Mouse (Mus musculus): ENCODE data around the gene Pla2g2d. TPM values are rescaled to one million over a fixed set of nuclear protein-coding genes. Genes with fewer than 3 reads are reported as not detected.

Pla2g2d gene
- total and polyA plus RNA-seq, 2 experiments from 2014 or later: not detected

DNA sequence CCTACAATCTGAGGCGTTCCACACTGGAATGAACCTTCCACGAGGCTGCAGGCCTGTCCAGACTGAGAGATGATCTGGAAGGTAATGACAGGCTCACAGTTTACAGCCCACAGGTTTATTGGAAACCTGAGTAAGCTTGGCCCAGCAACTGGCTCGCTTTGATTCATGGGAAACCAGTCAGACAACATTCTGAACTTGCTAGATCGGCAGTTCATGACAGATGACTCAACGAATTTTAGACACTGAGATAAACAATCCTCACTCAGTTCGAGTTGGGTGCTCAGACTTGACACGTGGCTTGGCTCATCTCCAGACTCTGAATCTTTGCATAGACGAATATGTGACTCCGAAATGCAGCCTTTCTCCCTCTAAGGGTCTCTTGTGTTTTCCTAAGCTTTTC is 17.1 kb downstream of the Pla2g2d start:
- H3K4me2 ChIP-seq (ENCODE audit: low read depth, low read length): no peak overlapping the region
- 37% methylated on average over 9 of the region's 9 CpGs for WGBS

DNA sequence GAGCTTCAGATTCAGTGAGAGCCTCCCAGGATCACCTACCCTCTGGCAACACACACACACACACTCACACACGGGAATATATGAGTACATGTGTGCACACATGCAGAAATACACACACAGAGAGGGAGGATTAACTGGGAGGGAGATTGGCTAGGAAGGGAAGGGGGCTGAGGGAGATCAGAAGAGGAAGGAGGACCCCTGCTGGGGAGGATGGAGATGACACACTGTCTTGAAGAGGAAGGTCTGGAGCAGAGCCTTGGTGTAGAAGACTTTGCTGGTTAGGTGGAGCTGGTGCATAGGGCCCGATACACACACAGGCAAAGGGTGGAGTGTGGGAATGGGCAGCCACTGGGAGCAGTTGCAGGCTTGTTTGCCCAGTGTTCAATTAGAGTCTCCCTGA is 17.7 kb downstream of the Pla2g2d start:
- H3K9me3 ChIP-seq (replicated peaks; ENCODE audit: control insufficient read depth, low read length): 0 out of 2 replicates have a peak, but pooled peaks cover 4% of the 10 kb centered on the region
- H3K36me3 ChIP-seq (replicated peaks; ENCODE audit: control insufficient read depth, insufficient read depth, low read length): no peaks in the 10 kb centered on the region
- no peak overlapping the region for H3K4me2 ChIP-seq (ENCODE audit: low read depth, low read length)
- H3K27ac ChIP-seq (ENCODE audit: low read depth): no peak overlapping the region
- DNase-seq (ENCODE audit: low spot score) (no peak), ATAC-seq (ENCODE audit: insufficient read depth, low read depth) (no peak)
- H3K4me1 ChIP-seq (ENCODE audit: control insufficient read depth, insufficient read depth): no peaks in the 10 kb centered on the region
- no peak overlapping the region for H3K4me3 ChIP-seq (ENCODE audit: low read depth, low read length)
- WGBS: 50% methylated on average over 2 of the region's 2 CpGs
- H3K27me3 ChIP-seq (ENCODE audit: control insufficient read depth, insufficient read depth, low read length): peaks cover 21% of the 10 kb centered on the region
- H3K9ac ChIP-seq (replicated peaks; ENCODE audit: low read depth, low read length): no peak overlapping the region
- TF ChIP-seq EP300 (IDR thresholded peaks at IDR 0.05; ENCODE audit: low read depth) (no peak), CTCF (IDR thresholded peaks at IDR 0.05; ENCODE audit: low read depth) (peak; percentile 44)

More for the DNA sequence above, 17.1 kb downstream of the Pla2g2d start:
- Histone ChIP-seq H3K9ac (replicated peaks; ENCODE audit: low read depth, low read length) (no peak overlapping the region), H3K9me3 (replicated peaks; ENCODE audit: control insufficient read depth, low read length) (0 out of 2 replicates have a peak, but pooled peaks cover 4% of the 10 kb centered on the region), H3K4me1 (ENCODE audit: control insufficient read depth, insufficient read depth) (no peaks in the 10 kb centered on the region), H3K27ac (ENCODE audit: low read depth) (no peak overlapping the region), H3K27me3 (ENCODE audit: control insufficient read depth, insufficient read depth, low read length) (peaks cover 23% of the 10 kb centered on the region), H3K4me3 (ENCODE audit: low read depth, low read length) (no peak overlapping the region), H3K36me3 (replicated peaks; ENCODE audit: control insufficient read depth, insufficient read depth, low read length) (no peaks in the 10 kb centered on the region)
- ATAC-seq (ENCODE audit: insufficient read depth, low read depth) (no peak), DNase-seq (ENCODE audit: low spot score) (no peak)
- TF ChIP-seq CTCF (IDR thresholded peaks at IDR 0.05; ENCODE audit: low read depth) (no peak), EP300 (IDR thresholded peaks at IDR 0.05; ENCODE audit: low read depth) (no peak)

- WGBS: 82% methylated on average over 6 of the region's 6 CpGs
- no peak for DNase-seq (ENCODE audit: low spot score)
- TF ChIP-seq CTCF (IDR thresholded peaks at IDR 0.05; ENCODE audit: low read depth): no peak
- TF ChIP-seq EP300 (IDR thresholded peaks at IDR 0.05; ENCODE audit: low read depth): no peak
These were observed 18.8 kb downstream of the Pla2g2d start for GRCm38 (mm10) chr4:138794344-138794743.

DNA sequence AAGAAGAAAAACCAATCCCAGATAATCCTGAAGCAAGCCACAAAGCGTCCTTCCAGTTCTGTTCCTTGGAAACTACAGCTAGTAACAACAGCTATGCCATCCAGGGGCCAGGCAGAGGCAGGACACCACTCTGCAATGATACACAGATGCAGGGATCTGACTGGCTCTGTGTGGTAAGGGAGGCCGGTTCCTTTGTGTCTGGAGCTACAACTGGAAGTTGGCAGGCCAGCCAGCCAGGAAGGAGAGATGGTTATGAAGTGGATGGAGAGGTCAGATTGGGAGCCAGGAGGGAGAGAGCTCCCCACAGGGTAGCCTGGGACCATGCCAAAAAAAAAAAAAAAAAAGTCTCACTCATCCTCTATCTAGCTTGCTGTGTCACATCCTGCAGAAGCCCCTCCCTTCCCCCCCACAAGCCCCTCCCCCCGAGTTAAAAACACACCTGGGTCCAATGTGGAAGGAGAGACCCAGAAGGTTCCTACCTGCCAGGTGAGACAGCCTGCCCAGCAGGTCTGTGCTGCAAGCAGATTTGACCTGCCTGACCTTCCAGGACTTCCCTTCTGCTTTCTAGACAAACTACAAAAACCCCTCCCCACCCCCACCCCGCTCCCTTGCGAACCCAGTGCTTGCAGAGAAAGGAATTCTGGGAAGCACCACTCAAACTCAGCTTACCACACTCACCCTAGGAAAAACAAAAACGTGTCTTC is 21.1 kb downstream of the Pla2g2d start:
- H3K27ac ChIP-seq (ENCODE audit: low read depth): no peak overlapping the region
- WGBS: 40% methylated on average over 6 of the region's 6 CpGs
- ATAC-seq (ENCODE audit: insufficient read depth, low read depth) (no peak), DNase-seq (ENCODE audit: low spot score) (no peak)
- H3K4me3 ChIP-seq (ENCODE audit: low read depth, low read length): no peak overlapping the region
- H3K4me2 ChIP-seq (ENCODE audit: low read depth, low read length): no peak overlapping the region
- TF ChIP-seq CTCF (IDR thresholded peaks at IDR 0.05; ENCODE audit: low read depth): no peak
- 0 out of 2 replicates have a peak, but pooled peaks cover 8% of the 10 kb centered on the region for H3K4me1 ChIP-seq (ENCODE audit: control insufficient read depth, insufficient read depth)
- H3K36me3 ChIP-seq (replicated peaks; ENCODE audit: control insufficient read depth, insufficient read depth, low read length): no peaks in the 10 kb centered on the region
- H3K9ac ChIP-seq (replicated peaks; ENCODE audit: low read depth, low read length): no peak overlapping the region
- H3K27me3 ChIP-seq (ENCODE audit: control insufficient read depth, insufficient read depth, low read length): peaks cover 9% of the 10 kb centered on the region; the same call in 1 of the 2 replicates
- 0 out of 2 replicates have a peak, but pooled peaks cover 4% of the 10 kb centered on the region for H3K9me3 ChIP-seq (replicated peaks; ENCODE audit: control insufficient read depth, low read length)

More at GRCm38 (mm10) chr4:138794344-138794743, 18.8 kb downstream of the Pla2g2d start:
- ATAC-seq (ENCODE audit: insufficient read depth, low read depth): no peak
- peaks cover 24% of the 10 kb centered on the region for H3K27me3 ChIP-seq (ENCODE audit: control insufficient read depth, insufficient read depth, low read length)
- 0 out of 2 replicates have a peak, but pooled peaks cover 4% of the 10 kb centered on the region for H3K9me3 ChIP-seq (replicated peaks; ENCODE audit: control insufficient read depth, low read length)
- no peak overlapping the region for H3K4me3 ChIP-seq (ENCODE audit: low read depth, low read length)
- H3K9ac ChIP-seq (replicated peaks; ENCODE audit: low read depth, low read length): no peak overlapping the region
- H3K36me3 ChIP-seq (replicated peaks; ENCODE audit: control insufficient read depth, insufficient read depth, low read length): no peaks in the 10 kb centered on the region
- no peak overlapping the region for H3K27ac ChIP-seq (ENCODE audit: low read depth)
- no peaks in the 10 kb centered on the region for H3K4me1 ChIP-seq (ENCODE audit: control insufficient read depth, insufficient read depth)
- H3K4me2 ChIP-seq (ENCODE audit: low read depth, low read length): no peak overlapping the region

GRCm38 (mm10) chr4:138797217-138797570 is 21.7 kb downstream of the Pla2g2d start:
- 0 out of 2 replicates have a peak, but pooled peaks cover 8% of the 10 kb centered on the region for H3K4me1 ChIP-seq (ENCODE audit: control insufficient read depth, insufficient read depth)
- 74% methylated on average over 4 of the region's 4 CpGs for WGBS
- DNase-seq (ENCODE audit: low spot score) (no peak), ATAC-seq (ENCODE audit: insufficient read depth, low read depth) (no peak)
- no peak overlapping the region for H3K27ac ChIP-seq (ENCODE audit: low read depth)
- no peak overlapping the region for H3K4me2 ChIP-seq (ENCODE audit: low read depth, low read length)
- H3K27me3 ChIP-seq (ENCODE audit: control insufficient read depth, insufficient read depth, low read length): peaks cover 4% of the 10 kb centered on the region; the same call in 1 of the 2 replicates
- 0 out of 2 replicates have a peak, but pooled peaks cover 4% of the 10 kb centered on the region for H3K9me3 ChIP-seq (replicated peaks; ENCODE audit: control insufficient read depth, low read length)
- no peaks in the 10 kb centered on the region for H3K36me3 ChIP-seq (replicated peaks; ENCODE audit: control insufficient read depth, insufficient read depth, low read length)
- TF ChIP-seq EP300 (IDR thresholded peaks at IDR 0.05; ENCODE audit: low read depth) (no peak), CTCF (IDR thresholded peaks at IDR 0.05; ENCODE audit: low read depth) (no peak)
- no peak overlapping the region for H3K9ac ChIP-seq (replicated peaks; ENCODE audit: low read depth, low read length)
- H3K4me3 ChIP-seq (ENCODE audit: low read depth, low read length): no peak overlapping the region
